Mouse (Mus musculus) heart, embryonic 16.5 days (tissue): Measurements from ENCODE around the gene Gigyf2. TPM values are rescaled to one million over a fixed set of nuclear protein-coding genes. Genes with fewer than 3 reads are reported as not detected.

Source experiments
- ATAC-seq: fragments of 200-750 bp; cut with Nextera tagmentation; replicated peaks from 2 replicates; pipeline ENCODE4 v1.8.0; 2017; ENCODE audit warnings: moderate number of reproducible peaks; ENCODE audit not compliant: insufficient read depth, low FRiP score; ENCODE audit errors: extremely low read depth
- H3K27ac ChIP-seq: fragments of 300-500 bp; sonication (generic); 2 replicates; pipeline ENCODE4 v1.5.1; 2014; ENCODE audit warnings: mild to moderate bottlenecking, low read length, control low read depth, moderate library complexity
- H3K27me3 ChIP-seq: fragments of 300-500 bp; sonication (generic); 2 replicates; pipeline ENCODE4 v1.6.1; 2014; ENCODE audit warnings: low read length, mixed read lengths; ENCODE audit not compliant: control insufficient read depth, insufficient read depth
- H3K36me3 ChIP-seq: fragments of 300-500 bp; sonication (generic); 2 replicates; pipeline ENCODE4 v1.6.1; 2014; ENCODE audit not compliant: control insufficient read depth, insufficient read depth
- H3K4me1 ChIP-seq: fragments of 300-500 bp; sonication (generic); 2 replicates; pipeline ENCODE4 v1.6.1; 2014; ENCODE audit warnings: low read length, mixed read lengths; ENCODE audit not compliant: control insufficient read depth, insufficient read depth
- H3K4me2 ChIP-seq: fragments of 300-500 bp; sonication (generic); 2 replicates; pipeline ENCODE4 v1.6.1; 2014; ENCODE audit warnings: low read depth, mild to moderate bottlenecking, control low read depth, low read length
- H3K4me3 ChIP-seq: fragments of 300-500 bp; sonication (generic); 2 replicates; pipeline ENCODE4 v1.5.1; 2014; ENCODE audit warnings: mild to moderate bottlenecking, control low read depth, low read length
- H3K9ac ChIP-seq: fragments of 300-500 bp; sonication (generic); 2 replicates; pipeline ENCODE4 v1.6.1; 2014; ENCODE audit warnings: low read length, control low read depth
- H3K9me3 ChIP-seq: fragments of 300-500 bp; sonication (generic); replicated peaks from 2 replicates; pipeline ENCODE4 v1.6.1; 2016; ENCODE audit warnings: low read length; ENCODE audit not compliant: control insufficient read depth
- WGBS: fragments of 180-500 bp; shearing (Covaris S2); extraction: QIAGEN DNeasy Blood & Tissue Kit; methylation state at CpG from one replicate; pipeline ENCODE4 v1.1.7; 2014; 5-methylcytosine and 5-hydroxymethylcytosine counted together
- polyA plus RNA-seq: library from polyadenylated mRNA; unstranded; fragments of >200 nt; fragmentation: Nextera tagmentation; extraction: Ambion mirVana; gene quantifications from 2 replicates; pipeline ENCODE4 v1.2.1, GENCODE M21; 2015

The Gigyf2 gene
- polyA plus RNA-seq = 30.7 and 31.6 TPM in 2 replicates

- peak within 1 kb of the TSS; percentile 76 for H3K4me2 ChIP-seq
- no peaks in the 10 kb centered on the region for H3K36me3 ChIP-seq
- no peaks in the 10 kb centered on the region for H3K27me3 ChIP-seq
- peak within 1 kb of the TSS; percentile 94 for H3K9ac ChIP-seq
- ATAC-seq = peak; percentile 97
- H3K9me3 ChIP-seq = no peaks in the 10 kb centered on the region
- peaks cover 9% of the 10 kb centered on the region for H3K4me1 ChIP-seq
- peak within 1 kb of the TSS; percentile 94 for H3K4me3 ChIP-seq
- H3K27ac ChIP-seq = peak within 1 kb of the TSS; percentile 91
- under 1% methylated on average over 36 of the region's 36 CpGs for WGBS
These were observed at the start of gene Gigyf2 for GRCm38 (mm10) chr1:87326742-87327163. Gene Gigyf2 (plus strand): TSS chr1:87326998.

GRCm38 (mm10) chr1:87280281-87280680 lies 46.5 kb upstream of the Gigyf2 start:
- no peak for ATAC-seq
- Histone ChIP-seq H3K9ac (no peak overlapping the region), H3K4me2 (no peak overlapping the region), H3K9me3 (no peaks in the 10 kb centered on the region), H3K4me1 (no peaks in the 10 kb centered on the region), H3K4me3 (no peak overlapping the region), H3K27me3 (no peaks in the 10 kb centered on the region), H3K36me3 (no peaks in the 10 kb centered on the region), H3K27ac (no peak overlapping the region)
- 72% methylated on average over 5 of the region's 5 CpGs for WGBS

DNA sequence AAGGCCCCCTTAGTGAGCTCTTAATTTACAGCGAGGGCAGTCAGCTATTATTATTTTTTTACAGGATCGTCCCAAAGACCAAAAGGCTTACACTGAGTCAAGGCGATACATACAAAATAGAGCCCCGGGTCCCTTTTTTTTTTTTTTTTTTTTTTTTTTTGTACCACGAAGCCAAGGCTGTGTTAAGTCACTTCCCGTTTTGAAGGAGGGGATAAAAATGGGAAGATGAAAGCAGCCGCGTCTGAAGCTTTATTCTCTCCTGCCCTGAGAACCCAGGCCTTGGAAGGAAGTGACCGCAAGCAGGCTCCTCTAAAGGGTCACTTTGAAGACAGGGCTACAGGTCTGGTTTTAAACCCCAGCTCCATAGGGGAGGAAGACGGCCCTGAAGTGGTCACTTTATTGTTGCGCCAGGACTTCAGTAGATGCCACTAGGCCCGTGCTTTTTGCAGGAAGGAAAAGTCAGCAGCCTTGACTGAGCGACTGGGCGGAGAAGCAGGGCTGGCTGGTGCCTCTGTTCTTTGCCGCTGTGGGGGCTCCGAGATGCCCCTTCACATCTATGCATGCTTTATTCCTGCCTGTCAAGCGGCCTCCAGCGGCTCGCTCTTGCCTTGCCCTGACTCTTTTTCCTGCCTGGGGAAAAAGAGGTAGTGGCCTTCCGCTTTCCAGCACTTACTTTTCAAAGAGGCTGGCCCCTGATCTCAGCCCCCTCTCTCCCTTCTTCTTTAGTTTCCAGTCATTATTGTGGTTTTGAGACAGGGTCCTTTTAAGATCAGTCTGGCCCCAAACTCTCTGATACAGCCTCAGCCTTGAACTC lies 45.0 kb upstream of the Gigyf2 start:
- Histone ChIP-seq H3K27me3 (no peaks in the 10 kb centered on the region), H3K9me3 (0 out of 2 replicates have a peak, but pooled peaks cover 3% of the 10 kb centered on the region), H3K36me3 (no peaks in the 10 kb centered on the region), H3K4me2 (peak overlapping the region; percentile 36), H3K4me1 (no peaks in the 10 kb centered on the region), H3K4me3 (0 out of 2 replicates have a peak overlapping the region, but pooled peaks have one; percentile 4), H3K27ac (no peak overlapping the region), H3K9ac (no peak overlapping the region)
- 30% methylated on average over 20 of the region's 20 CpGs for WGBS
- ATAC-seq = no peak

DNA sequence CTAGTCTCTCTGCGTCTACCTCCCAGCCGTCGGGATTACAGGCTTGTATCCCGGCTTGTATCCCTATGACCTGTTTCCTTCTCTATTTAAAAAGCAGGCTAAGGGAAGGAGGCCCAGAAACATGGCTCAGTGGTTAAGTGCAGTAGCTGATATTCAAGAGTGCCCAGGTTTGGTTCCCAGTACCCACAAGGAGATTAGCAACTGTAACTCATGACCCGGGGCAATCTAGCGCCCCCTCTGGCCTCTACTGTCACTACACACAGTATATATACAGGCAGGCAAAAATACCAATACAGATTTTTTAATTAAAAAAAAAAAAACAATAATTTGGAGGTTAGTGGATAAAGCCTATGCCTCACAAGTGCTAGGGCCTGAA lies 44.4 kb upstream of the Gigyf2 start:
- Histone ChIP-seq H3K9me3 (0 out of 2 replicates have a peak, but pooled peaks cover 3% of the 10 kb centered on the region), H3K4me1 (no peaks in the 10 kb centered on the region), H3K4me3 (no peak overlapping the region), H3K9ac (no peak overlapping the region), H3K36me3 (no peaks in the 10 kb centered on the region), H3K27me3 (no peaks in the 10 kb centered on the region), H3K4me2 (no peak overlapping the region), H3K27ac (no peak overlapping the region)
- 65% methylated on average over 6 of the region's 6 CpGs for WGBS
- ATAC-seq = no peak

DNA sequence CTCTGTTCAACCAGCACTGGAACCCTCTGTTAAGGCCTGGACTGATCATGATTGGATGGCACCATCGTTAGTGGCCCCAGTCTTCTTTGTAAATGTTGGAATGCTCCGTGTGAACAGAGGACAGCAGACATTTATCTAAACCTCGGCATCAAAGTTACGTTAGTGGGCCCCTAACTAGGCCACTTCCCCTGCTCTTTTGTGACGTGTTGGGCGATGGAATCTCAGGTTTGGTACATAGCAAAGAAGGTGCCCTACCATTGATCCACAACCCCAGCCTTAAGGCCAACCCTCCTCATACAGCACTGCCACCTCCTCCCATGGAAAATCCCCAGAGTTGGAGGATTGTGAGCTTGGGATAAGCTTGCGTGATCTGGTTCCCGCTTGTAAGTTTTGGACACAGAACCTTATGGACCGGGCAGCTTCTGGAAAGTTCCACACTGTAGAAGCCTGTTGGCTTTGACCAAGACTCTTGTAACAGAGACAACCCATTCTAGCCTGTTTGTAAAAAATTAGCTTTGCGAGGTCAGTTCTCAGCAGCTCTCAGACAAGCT lies 43.3 kb upstream of the Gigyf2 start:
- 79% methylated on average over 10 of the region's 10 CpGs for WGBS
- no peaks in the 10 kb centered on the region for H3K27me3 ChIP-seq
- no peak for ATAC-seq

DNA sequence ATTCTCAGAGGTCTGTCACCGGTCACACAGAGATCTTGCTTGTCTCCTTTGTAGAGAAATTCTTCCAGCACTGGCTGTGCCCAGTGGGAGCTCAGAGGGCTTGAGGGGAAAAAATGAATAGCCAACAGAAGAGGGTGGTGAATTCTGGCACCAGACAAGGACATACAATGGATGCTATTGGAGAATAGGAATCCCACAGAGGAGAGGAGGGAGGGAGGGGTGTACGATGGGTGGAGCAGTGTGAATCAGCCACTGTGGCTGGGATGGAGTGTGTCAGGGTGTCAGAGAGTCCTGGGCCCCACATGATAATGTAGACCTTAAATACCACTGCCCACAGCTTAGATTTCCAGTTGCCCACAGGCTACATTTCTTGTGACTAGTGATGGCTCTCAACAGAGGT lies 39.7 kb upstream of the Gigyf2 start:
- WGBS = 77% methylated on average over 2 of the region's 2 CpGs

More for the DNA sequence above, 43.3 kb upstream of the Gigyf2 start:
- Histone ChIP-seq H3K36me3 (no peaks in the 10 kb centered on the region), H3K9ac (no peak overlapping the region), H3K4me2 (no peak overlapping the region), H3K4me3 (no peak overlapping the region), H3K9me3 (0 out of 2 replicates have a peak, but pooled peaks cover 3% of the 10 kb centered on the region), H3K4me1 (no peaks in the 10 kb centered on the region), H3K27ac (no peak overlapping the region)

DNA sequence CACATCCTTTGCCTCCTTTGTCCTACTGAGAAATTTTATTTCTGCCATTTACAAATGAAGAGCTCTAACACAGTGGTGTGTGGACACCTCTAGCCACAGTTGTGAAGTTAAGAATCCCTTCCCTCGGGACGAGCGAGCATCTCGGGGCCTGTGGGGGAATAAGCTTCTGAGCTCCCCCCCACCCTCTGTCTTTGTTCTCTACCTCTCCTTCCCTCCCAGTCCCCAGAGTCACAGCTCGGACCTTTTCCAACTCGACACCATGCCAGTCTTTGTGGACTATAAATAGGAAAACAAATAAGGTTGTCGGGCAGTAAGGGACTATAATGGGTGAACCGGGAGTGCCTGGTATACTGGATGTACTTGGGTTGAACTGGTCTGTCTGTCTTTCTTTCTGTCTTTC lies 35.4 kb upstream of the Gigyf2 start:
- H3K9ac ChIP-seq = no peak overlapping the region
- H3K27ac ChIP-seq = no peak overlapping the region
- no peaks in the 10 kb centered on the region for H3K36me3 ChIP-seq
- peaks cover 4% of the 10 kb centered on the region for H3K4me1 ChIP-seq
- no peak overlapping the region for H3K4me3 ChIP-seq
- no peaks in the 10 kb centered on the region for H3K27me3 ChIP-seq
- 52% methylated on average over 8 of the region's 8 CpGs for WGBS
- H3K9me3 ChIP-seq = no peaks in the 10 kb centered on the region
- H3K4me2 ChIP-seq = no peak overlapping the region
- ATAC-seq = no peak

More for the DNA sequence above, 39.7 kb upstream of the Gigyf2 start:
- H3K27ac ChIP-seq = no peak overlapping the region
- H3K9me3 ChIP-seq = 0 out of 2 replicates have a peak, but pooled peaks cover 3% of the 10 kb centered on the region
- H3K36me3 ChIP-seq = no peaks in the 10 kb centered on the region
- H3K4me2 ChIP-seq = no peak overlapping the region
- no peak for ATAC-seq
- H3K4me3 ChIP-seq = no peak overlapping the region
- H3K9ac ChIP-seq = no peak overlapping the region
- H3K4me1 ChIP-seq = peaks cover 4% of the 10 kb centered on the region
- H3K27me3 ChIP-seq = no peaks in the 10 kb centered on the region

DNA sequence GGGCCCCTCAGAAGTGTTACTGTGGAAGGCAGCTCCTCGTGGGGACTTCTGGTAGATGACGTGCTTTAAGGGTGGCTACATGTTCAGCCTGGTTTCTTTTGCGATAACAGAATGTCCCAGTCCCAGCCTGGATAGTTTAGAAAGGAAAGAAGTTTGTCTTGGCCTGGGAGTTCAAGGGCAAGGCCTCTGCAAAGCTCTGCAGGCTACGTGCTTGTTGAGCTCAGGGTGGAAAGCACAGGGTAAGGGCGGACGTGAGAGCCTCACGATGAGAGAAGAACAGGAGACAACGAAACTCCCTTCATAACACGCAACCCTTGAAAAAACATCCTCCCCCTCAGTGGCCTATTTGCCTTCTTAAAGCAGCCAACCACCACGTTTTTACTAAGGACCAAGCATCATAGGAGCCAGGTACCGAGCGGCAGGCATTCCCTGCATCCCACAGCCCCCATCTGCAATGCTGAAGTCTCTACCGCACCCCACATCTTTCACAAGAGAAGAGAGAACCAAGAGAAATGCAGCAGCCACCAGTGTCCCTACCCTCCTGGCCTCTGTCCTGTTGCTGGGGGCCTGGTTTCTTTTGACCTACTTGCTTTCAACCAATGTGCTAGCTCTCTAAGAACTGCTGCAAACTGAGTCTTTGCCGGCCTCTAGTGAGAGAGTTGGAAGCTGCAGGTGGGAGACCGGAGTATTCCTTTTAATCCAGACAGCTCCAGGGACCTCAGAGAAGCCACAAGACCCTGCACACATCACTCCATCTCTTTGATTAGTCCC lies 34.2 kb upstream of the Gigyf2 start:
- Histone ChIP-seq H3K4me3 (no peak overlapping the region), H3K27ac (no peak overlapping the region), H3K9ac (no peak overlapping the region), H3K27me3 (no peaks in the 10 kb centered on the region), H3K4me2 (no peak overlapping the region), H3K36me3 (no peaks in the 10 kb centered on the region), H3K4me1 (peaks cover 4% of the 10 kb centered on the region), H3K9me3 (no peaks in the 10 kb centered on the region)
- WGBS = 57% methylated on average over 15 of the region's 15 CpGs
- peak; percentile 69; the same call in 1 of the 2 replicates for ATAC-seq
